Mouse (Mus musculus): ENCODE data around the gene Kctd17.

Kctd17 gene

DNA sequence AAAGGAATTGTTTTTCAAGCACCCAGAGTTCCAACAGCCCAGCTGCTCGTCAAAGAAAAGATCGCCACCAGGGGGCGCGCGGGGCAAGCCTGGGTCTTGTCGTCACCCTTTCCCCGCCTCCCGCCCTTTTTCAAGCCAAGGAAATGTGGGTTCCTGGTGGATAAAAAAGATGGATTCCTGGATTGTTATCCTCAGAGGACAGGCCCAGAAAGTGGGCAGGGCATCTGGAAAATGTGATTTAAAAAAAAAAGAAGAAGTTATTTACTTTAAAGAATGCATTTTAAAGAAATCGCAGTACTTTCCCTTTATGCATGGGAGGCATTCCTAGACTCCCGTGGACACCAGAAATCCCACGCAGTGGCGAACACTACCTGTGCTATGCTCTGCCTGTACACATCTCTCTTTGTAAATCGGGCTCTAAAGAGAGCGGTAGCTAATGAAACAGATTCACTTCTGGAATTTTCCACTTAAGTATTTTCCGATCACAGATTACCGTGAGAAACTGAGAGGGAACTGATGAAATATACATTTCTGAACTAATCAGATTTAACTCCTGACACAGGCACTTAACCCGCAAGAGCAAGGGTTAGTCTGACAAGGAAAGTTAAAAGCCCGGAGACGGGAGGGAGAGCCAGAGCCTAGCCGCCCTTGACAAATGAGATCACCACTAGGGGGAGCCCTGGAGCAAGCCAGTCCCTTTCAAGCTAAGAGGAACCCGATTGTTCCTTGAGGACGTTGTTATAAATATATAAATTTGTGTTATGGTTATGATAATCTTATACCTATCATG, 19.6 kb downstream of the Kctd17 start:
- peak; percentile 84 for DNase-seq (ENCODE audit: low spot score)

DNA sequence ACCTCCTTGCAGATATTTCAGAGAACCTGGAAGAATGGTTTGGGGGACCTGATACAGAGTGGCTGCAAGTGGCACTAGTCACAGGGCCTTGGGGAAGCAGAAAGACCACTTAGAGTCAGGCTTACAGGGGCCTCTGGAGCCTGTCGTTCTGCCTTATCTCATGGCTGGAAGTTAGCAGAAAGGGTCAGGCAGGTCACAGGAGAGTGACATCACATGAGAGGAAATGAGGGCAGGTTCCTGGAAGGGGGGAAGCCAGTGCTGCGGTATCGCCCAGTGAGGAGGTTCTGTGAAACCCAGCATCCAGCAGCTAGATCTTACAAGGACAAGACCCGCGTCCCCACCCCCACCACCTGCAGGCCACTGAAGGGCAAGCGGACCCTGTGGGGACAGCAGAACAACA, 20.8 kb downstream of the Kctd17 start:
- no peak for DNase-seq (ENCODE audit: low spot score)

DNA sequence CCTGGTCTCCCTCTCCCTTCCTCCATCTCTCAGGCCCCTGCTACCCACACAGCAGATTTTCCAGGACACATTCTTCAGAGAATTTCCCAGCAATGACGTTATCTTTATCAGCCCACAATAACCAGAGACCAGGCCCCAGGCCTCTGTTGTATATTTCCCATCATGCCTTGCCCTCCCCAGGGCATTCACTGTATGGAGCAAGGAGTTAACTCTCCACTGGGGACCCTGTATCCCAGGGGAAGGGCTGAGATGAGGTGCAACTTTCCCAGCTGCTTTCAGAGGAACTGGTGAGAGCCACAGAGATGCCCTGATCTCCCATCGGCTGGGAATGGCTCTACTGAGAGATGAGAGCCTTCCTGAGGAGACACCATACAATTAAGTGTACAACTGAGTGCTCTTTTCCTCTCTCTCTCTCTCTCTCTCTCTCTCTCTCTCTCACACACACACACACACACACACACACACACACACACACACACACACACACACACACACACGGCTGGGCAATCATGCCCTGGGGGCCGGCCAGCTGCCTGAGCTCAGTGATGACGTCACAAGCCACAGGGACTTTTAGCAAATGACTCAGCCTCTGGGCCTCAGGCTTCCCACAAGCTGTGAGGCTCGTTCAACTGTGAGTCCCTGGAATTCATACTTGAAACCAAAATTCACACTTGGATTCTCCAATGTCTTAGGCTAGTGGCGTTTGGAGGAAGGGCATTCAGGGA, 21.5 kb downstream of the Kctd17 start:
- DNase-seq (ENCODE audit: low spot score), result no peak

DNA sequence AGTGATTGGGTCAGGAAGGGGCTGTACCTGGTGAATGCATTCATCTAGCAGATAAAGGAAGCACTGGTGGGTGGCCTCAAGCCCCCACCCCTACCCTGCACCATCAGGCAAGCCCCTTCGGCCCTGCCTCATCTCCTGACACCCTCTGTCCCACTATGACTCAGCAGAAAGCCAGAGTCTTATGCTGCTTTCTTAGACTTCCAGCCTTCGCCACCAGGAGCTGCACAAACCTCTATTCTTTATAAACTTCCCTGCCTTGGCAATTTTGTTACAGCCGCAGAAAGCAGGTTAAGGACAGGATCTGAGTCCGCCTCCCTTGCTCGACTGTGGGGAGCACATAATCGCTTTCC, 22.0 kb downstream of the Kctd17 start:
- no peak for DNase-seq (ENCODE audit: low spot score)

DNA sequence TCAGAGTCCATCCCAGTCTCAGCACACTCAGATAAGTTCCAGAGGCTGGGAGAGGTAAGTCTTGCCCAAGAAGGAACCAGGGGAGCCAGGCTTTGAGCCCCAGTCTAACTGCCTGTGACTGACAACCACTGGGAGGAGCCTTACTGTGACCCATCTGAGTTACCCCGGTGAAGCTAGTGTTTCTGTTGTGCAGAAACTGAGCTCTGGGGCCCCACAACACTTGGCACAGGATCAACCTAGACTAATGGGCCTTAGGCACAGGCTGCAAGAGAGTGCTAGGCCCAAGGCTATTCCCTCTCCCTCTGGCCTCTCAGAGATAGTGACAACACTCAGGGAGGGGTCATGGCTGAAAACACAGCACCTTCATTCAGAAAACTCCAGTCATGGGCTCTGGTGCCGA, 22.8 kb downstream of the Kctd17 start:
- DNase-seq (ENCODE audit: low spot score), result no peak

DNA sequence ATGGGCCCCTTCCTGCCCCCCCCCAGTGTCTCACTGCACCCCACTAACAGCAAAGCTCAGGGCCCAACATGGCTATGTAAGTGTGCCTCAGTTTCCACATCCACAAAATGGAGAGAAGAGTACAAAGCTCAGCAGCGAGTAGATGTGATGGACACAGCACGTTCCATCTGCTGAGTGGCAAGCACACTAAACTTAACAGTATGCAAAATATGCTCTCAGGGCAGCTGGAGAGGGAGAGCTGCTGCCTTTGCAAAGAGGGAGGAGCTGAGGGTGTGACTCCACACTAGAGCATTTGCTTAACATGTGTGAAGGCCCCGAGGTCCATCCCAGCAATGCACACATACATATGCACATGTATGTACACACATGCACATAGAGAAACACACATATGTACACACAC, 24.6 kb downstream of the Kctd17 start:
- no peak for DNase-seq (ENCODE audit: low spot score)

DNA sequence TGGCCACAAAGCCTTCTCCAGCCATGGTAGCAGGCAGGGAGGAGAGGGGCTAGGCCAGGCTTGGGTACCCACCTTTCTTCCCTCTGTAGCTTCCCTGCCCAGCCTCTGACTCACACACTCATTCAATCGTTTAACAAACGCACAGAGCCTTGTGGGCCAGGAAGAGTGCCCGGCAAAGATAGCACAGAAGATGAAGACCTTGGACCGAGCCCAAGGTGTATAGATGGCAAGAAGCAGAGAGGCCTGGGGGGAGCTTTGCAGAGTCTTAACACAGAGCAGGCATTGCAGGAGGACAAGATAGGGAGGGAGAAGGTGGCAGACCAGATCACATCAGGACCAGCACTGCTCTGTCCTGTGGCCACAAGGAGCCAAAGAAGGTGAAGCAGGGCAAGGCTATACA, 26.8 kb downstream of the Kctd17 start:
- no peak for DNase-seq (ENCODE audit: low spot score)

DNA sequence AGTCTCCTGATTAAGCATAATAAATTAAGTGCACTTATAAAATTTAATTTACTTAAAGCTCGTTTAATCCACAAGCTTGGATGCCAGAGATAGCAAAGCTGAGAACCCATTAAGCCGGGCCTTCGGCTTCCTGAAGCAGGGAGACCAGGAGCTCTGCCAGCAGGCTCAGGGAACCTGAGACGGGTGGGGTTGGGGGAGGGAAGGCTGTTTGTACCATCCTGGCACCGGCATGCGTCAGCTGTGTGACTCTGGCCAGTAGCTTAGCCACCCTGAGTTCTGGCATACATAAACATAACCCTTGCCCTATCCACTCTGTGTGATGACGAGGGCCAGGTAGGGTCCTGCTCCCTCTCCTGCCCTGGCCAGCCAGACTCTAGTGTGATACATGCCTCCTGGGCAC, 27.7 kb downstream of the Kctd17 start:
- no peak for DNase-seq (ENCODE audit: low spot score)

DNA sequence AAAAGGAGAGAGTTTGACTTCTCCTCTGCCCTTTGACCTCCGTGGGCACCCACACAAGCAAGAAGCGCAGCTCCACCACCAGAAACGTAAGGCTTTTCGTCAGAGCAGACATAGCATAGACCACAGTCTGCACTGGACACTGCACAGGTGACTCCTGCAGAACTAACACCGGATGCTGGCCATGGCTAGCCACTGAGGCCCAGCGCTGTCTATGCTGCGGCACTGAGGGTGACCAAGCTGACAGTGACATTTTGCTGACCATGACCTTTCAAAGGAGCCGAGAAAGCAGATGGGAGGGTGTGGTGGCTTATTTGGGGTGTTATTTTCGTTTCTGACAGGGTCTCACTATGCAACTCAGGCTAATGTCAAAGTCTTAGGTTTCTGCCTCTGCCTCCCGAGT, 28.8 kb downstream of the Kctd17 start:
- no peak for DNase-seq (ENCODE audit: low spot score)

DNA sequence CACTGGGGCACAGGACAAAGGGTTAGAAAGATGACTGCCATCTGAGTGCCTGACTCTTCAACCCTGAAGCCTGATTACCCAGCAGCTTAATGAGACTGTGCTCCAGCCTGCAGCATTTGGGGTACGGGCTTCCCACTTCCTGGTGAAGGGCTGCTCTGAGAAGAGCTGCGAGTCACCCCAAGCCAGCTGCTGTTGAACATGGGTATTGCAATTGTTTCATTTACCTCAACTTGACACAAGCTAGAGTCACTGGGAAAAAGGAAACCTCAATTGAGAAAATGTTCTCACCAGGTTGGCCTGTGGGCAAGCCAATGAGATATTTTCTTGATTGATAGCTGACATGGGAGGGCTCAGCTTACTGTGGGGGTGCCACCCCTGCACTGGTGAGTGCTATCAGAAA, 34.6 kb downstream of the Kctd17 start:
- no peak for DNase-seq (ENCODE audit: low spot score)

DNA sequence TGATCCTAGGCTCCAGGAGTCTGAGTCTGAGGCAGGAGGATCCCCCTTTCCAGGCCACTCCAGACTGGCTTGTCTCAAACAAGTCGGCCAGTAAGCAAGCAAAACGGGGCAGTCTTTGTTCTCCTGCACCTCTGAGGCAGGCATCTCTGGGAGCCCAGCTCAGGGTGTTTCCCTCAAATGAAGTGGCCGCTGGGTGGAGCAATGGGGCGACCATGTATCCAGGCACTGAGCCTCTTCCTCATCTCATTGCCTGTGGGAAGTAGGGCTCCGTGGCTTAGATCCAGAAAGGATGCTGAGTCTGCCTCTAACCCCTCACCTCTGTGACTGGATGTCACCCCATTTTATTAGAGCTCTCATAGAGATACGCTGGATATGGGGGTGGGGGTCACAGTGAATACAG, 38.4 kb downstream of the Kctd17 start:
- DNase-seq (ENCODE audit: low spot score), result no peak

DNA sequence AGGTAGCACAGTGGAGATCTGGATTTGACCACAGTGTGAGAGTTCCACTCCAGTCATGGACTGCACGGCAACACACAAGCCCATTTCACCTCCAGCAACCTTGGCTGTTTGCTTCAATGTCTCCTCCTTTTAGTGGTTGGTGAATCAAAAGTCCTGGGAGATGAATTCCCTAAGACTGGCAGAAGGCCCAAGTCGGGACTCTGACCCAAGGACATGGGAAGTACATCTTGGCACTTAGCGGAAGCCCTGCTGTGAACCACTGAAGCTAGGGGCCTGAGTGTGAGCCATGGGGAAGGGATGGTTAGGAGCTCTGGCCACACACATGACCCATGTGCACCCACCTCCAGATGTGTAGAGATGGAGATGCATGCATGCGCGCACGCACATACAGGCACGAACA, 39.2 kb downstream of the Kctd17 start:
- no peak for DNase-seq (ENCODE audit: low spot score)

DNA sequence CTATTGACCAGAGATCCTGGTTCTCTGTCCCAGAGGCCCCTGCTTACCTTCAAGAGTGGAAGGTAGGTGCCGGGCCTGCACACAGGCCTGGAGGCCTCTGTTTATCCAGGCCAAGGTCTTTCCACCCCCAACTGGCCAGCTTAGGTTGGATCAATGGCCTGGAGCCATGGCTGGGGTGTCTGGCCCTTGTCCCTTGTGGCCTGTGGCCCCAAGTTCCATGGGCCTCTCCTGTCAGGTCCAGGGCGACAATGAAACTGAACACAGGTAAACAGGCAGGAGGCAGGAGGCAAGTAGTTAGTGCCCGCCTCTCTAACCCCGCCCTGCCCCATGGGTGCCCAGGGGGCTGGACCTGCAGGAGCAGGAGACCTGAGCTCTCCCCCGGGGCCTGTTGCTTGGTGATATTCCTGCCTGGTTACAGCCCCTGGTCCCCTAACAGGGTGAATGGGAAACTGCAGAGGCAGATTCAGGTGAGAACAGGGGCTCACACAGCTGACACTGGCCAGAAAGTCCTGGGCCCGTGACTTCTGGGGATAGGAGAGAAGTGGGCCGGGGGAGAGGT, 40.1 kb downstream of the Kctd17 start, which contains the start of gene Tmprss6:
Tmprss6 (minus strand) TSS at position 256 of the 559 bp plus-strand sequence.
- no peak for DNase-seq (ENCODE audit: low spot score)

DNA sequence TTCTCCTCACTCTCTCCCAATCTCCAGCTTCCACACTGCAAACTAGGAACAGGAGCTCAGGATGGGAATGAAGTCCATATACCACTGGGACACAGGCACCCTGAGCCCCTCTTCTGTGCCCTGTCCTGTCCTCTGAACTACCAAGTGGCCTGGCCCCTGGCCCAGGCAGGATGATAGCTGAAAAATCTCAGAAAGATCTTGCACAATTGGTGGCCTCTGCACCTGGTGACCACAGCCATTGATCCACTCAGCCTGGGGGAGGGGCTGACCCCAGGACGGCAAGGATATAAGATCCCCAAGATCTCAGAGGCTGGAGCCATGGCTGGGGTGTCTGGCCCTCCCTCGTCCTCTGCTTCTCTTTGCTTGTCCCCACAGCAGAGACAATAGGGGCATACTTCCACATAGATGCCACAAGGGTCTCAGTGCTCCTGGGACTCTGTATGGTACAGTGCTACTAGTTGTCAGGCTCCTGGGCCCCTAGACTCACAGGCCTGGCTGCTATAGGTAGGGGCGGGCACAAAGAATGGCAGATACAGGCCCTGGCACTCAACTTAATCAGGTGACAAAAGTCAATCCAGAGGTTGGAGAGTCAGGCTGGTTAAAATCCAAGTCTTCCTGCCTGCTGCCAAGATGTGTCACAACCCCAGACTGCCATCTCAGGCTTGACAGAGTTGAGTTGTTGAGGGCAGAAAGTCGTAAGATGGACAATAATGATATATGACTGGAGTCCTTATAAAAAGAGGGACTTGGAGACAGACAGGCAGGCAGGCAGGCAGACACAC, 42.3 kb downstream of the Kctd17 start:
- no peak for DNase-seq (ENCODE audit: low spot score)

DNA sequence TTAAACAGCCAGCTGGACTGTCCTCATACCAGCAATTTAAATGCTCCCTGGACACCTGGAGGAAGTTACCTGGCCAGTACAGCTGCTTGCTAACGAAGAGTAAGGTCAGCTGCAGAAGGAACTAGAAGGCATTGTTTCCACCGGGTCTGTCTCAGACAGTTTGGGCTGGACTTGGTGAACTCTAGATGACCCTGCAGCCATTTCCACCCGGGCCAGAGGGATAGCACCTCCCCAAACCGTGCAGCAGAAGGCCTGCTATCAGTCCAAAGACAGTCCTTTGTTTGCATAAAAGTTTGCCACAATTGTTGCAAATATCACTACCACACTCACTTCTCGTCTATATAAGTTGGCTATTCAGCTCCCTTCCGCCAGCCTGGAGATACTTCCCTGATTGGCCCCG, 43.5 kb downstream of the Kctd17 start:
- no peak for DNase-seq (ENCODE audit: low spot score)

DNA sequence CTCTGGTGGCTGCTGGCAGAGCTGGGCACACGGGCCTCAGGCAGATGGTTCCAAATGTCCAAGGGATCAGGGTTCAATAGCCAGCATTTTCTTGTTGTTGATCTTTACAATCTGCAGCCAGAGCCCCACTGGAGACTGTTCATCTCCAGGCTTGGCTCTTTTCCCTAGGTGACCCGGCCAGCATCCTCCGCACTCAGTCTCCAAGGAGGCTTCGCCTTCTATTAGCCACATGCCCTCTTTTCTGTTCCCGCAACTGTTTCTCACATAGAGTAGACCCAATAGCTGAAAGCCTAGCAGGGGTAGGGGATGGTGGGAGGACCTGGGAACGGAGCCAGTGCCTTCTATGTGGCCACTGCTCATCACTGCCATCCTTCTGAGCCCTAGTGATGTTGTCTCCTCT, 45.1 kb downstream of the Kctd17 start:
- no peak for DNase-seq (ENCODE audit: low spot score)

DNA sequence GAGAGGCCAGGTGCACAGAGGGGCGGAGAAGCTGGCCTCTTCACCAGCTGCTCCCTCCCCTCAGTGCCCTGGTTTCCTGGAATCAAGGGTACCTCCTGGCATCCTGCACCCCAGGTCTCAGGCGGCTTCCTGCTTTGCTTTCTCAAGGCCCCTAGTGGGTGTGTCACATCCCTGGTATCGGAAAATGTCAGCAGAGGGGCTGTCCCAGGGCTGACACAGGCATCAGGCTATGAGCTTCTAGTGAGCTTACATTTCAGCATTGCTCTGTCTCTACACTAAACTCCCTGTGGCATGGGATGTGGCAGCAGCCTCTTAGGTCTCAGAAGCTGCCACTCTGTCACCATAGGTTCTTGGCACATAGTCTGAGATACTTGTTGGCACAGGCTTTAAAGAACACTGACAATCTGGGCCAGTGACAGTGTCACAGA, 47.3 kb downstream of the Kctd17 start:
- no peak for DNase-seq (ENCODE audit: low spot score)

DNA sequence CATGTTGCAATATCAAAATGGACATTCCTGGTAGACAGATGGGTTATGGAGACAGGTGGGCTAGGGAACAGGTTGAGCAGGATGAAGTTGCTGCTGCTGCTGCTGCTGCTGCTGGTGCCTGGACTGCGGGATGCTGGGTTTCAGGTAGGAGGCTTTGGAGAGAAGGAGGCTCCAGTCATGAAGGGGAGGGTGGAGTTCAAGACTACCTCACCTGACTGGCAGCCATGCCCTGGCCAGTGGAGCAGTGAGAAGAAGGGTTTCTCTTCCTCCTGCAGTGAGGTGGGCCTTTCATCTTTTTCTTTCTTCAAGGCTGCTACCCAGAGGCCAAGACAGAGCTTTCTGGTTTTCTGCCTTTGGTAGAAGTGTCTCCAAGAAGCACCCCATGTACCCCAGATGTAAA, 48.5 kb downstream of the Kctd17 start:
- no peak for DNase-seq (ENCODE audit: low spot score)

DNA sequence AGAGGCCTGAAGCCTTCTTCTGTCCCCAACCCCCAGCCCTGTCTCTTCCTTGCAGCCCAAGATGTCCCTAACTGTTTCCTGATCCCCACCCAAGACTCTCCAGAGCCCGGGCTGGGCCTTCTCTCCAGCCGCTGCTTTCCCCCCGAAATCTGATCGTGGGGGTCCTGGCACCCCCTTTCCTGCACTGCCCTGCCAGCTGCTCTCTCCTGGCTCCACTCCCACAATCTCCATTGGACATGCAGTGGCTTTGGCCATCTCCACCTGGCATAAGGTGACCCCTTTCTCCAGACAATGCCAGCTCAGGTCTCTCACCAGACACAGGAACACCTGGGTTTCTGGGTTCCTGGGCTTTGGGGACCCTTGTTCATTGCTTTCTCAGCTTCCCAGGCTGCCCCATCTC, 49.7 kb downstream of the Kctd17 start:
- no peak for DNase-seq (ENCODE audit: low spot score)

DNA sequence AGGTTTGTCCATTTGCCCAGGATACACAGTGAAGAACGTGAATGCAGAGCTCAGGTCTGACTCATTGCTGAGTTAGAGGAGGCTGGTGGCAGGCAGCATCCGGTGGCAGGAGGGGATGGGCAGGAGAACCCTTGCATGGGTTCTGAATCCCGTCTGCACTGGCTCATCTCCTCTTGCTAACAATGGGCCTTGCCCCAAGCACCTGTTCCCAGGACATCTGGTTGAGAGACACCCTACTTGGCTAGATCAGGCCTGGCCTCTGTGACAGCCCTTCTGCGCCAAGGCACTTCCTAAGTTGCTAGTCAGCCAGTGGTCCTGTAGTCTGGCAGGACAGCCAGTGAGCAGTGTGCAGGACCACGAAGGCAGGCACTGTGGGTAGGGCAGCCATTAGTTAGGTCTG, 51.1 kb downstream of the Kctd17 start:
- no peak for DNase-seq (ENCODE audit: low spot score)

DNA sequence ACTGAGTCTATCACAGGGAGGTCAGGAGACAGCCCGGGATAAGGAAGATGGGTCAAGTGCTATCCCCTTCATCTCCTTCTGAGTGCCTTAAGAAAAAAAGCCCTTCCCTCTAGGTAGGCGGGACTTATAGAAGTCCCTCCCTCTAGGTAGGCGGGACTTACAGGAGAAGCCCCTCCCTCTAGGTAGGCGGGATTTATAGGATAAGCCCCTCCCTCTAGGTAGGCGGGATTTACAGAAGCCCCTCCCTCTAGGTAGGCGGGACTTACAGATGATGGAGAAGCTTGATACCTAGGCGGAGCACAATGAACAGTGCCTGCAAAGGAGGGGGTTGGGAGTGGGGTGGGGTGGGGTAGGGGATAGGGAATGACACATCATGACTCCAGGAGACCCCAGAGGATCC, 51.7 kb downstream of the Kctd17 start:
- no peak for DNase-seq (ENCODE audit: low spot score)

DNA sequence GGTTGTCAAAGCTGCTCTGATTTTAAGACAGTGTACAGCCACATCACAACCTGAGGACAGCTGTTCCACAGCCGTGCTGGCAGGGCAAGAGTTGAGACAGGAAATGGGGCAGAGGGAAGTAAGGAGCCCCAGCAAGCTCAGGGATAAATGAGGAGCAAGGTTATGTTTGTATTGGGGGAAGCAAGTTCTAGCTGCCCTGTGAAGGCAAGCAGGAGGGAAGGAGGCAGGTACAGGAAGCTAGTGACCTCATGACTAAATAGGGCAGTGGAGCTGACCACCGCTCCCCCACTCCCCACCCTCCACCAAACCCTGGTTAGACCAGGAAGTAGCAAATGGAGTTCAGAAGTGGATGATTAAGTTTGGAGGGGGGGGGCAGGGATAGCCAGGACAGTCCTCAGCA, 52.6 kb downstream of the Kctd17 start:
- DNase-seq (ENCODE audit: low spot score), result no peak

Data from left cerebral cortex, adult 11 months (tissue).